Mouse (Mus musculus) natural killer cell, adult 2 months (primary cell): ENCODE results near the gene Rybp.

Experiments used
- DNase-seq, 2 experiments: peaks; one replicate each; pipeline ENCODE4 v3.0.0; 2022; ENCODE audit warnings: low spot score in 2 of 2

Gene Rybp

GRCm38 (mm10) chr6:100220917-100221560 lies 66.2 kb downstream of the Rybp start:
- no peak for DNase-seq

GRCm38 (mm10) chr6:100219971-100220370 lies 67.3 kb downstream of the Rybp start:
- DNase-seq: no peak

GRCm38 (mm10) chr6:100218541-100219341 lies 68.5 kb downstream of the Rybp start:
- DNase-seq: no peak

- DNase-seq: no peak
These were observed 69.8 kb downstream of the Rybp start for GRCm38 (mm10) chr6:100217507-100217906.

GRCm38 (mm10) chr6:100216945-100217344 lies 70.3 kb downstream of the Rybp start:
- DNase-seq: no peak

GRCm38 (mm10) chr6:100215809-100216208 lies 71.5 kb downstream of the Rybp start:
- no peak for DNase-seq

GRCm38 (mm10) chr6:100214132-100214913 lies 73.0 kb downstream of the Rybp start:
- no peak for DNase-seq

GRCm38 (mm10) chr6:100213596-100213995 lies 73.7 kb downstream of the Rybp start:
- no peak for DNase-seq

GRCm38 (mm10) chr6:100212820-100213219 lies 74.5 kb downstream of the Rybp start:
- DNase-seq: no peak

GRCm38 (mm10) chr6:100211646-100212045 lies 75.6 kb downstream of the Rybp start:
- no peak for DNase-seq

- DNase-seq: no peak
These were observed 76.8 kb downstream of the Rybp start for GRCm38 (mm10) chr6:100210517-100210916.

GRCm38 (mm10) chr6:100206741-100207275 lies 80.5 kb downstream of the Rybp start:
- DNase-seq: no peak

GRCm38 (mm10) chr6:100206261-100206660 lies 81.0 kb downstream of the Rybp start:
- no peak for DNase-seq

- no peak for DNase-seq
These were observed 82.8 kb downstream of the Rybp start for GRCm38 (mm10) chr6:100204436-100204835.

- no peak for DNase-seq
These were observed 83.8 kb downstream of the Rybp start for GRCm38 (mm10) chr6:100203492-100203891.

GRCm38 (mm10) chr6:100202091-100202490 lies 85.2 kb downstream of the Rybp start:
- DNase-seq: no peak

- no peak for DNase-seq
These were observed 90.2 kb downstream of the Rybp start for GRCm38 (mm10) chr6:100197102-100197501.

- no peak for DNase-seq
These were observed 91.3 kb downstream of the Rybp start for GRCm38 (mm10) chr6:100195870-100196409.

GRCm38 (mm10) chr6:100195091-100195490 lies 92.2 kb downstream of the Rybp start:
- DNase-seq: no peak

GRCm38 (mm10) chr6:100193760-100194159 lies 93.5 kb downstream of the Rybp start:
- no peak for DNase-seq

- DNase-seq: no peak
These were observed 94.5 kb downstream of the Rybp start for GRCm38 (mm10) chr6:100192691-100193229.
